ENCODE assay signal across 9 mouse cellular contexts in genomic region chr4:103619946-103620371, GRCm38 (mm10). TPM values are rescaled to one million over a fixed set of nuclear protein-coding genes. Genes with fewer than 3 reads are reported as not detected.
A peak's percentile ranks its signal among the peaks of the same experiment; 100 is the strongest.
DNase-seq lines count a peak whose midpoint lies in the region; ATAC-seq and TF ChIP-seq lines count a peak whose summit lies in the region.
"Had no signal": no experiment of that assay in that cellular context is flagged by ENCODE, and none has a peak within 500 bp of the region (broad histone marks: within the 10 kb centered on the region; RNA-seq: fewer than 3 reads in every experiment).

No protein-coding gene starts in this region.

- H3K4me2 ChIP-seq in heart, embryonic 14.5 days (ENCODE audit: low read length) = peak overlapping the region; percentile 61
- peak overlapping the region; percentile 21; the same call in 1 of the 2 replicates for H3K4me2 ChIP-seq in intestine, postnatal 0 days (replicated peaks; ENCODE audit: low read depth)

- peaks cover 63% of the 10 kb centered on the region for H3K27me3 ChIP-seq in heart, embryonic 14.5 days (ENCODE audit: control insufficient read depth, insufficient read depth, low read length)
- peaks cover 64% of the 10 kb centered on the region for H3K27me3 ChIP-seq in forebrain, embryonic 10.5 days (ENCODE audit: poor library complexity, severe bottlenecking)
- peaks cover 21% of the 10 kb centered on the region for H3K27me3 ChIP-seq in intestine, postnatal 0 days (replicated peaks; ENCODE audit: control insufficient read depth, insufficient read depth, low read length)

- H3K9me3 ChIP-seq in heart, embryonic 14.5 days (ENCODE audit: control insufficient read depth, low read length) = no peaks in the 10 kb centered on the region
- no peaks in the 10 kb centered on the region for H3K9me3 ChIP-seq in forebrain, embryonic 10.5 days
- H3K9me3 ChIP-seq in intestine, postnatal 0 days (ENCODE audit: control insufficient read depth) = no peaks in the 10 kb centered on the region

- H3K9ac ChIP-seq in heart, embryonic 14.5 days (ENCODE audit: low read length) = no peak overlapping the region
- H3K9ac ChIP-seq in intestine, postnatal 0 days (ENCODE audit: low read depth, low read length) = no peak overlapping the region

- ATAC-seq in heart, embryonic 14.5 days (ENCODE audit: insufficient number of reproducible peaks, insufficient read depth, low FRiP score, low read depth) = no peak
- no peak for ATAC-seq in intestine, postnatal 0 days

- H3K36me3 ChIP-seq in heart, embryonic 14.5 days (ENCODE audit: control insufficient read depth, insufficient read depth, low read length) = no peaks in the 10 kb centered on the region
- no peaks in the 10 kb centered on the region for H3K36me3 ChIP-seq in forebrain, embryonic 10.5 days (replicated peaks)
- no peaks in the 10 kb centered on the region for H3K36me3 ChIP-seq in intestine, postnatal 0 days (ENCODE audit: control insufficient read depth, insufficient read depth)

- peak overlapping the region; percentile 11 to 28 for H3K4me3 ChIP-seq in heart, embryonic 14.5 days (ENCODE audit: control insufficient read depth in 1 of 2, insufficient read depth in 1 of 2, low read depth in 1 of 2, low read length in 2 of 2)
- peak overlapping the region; percentile 61 for H3K4me3 ChIP-seq in forebrain, embryonic 10.5 days
- H3K4me3 ChIP-seq in intestine, postnatal 0 days (ENCODE audit: low read depth, low read length) = no peak overlapping the region

- no peak for DNase-seq in heart, adult 8-10 months (ENCODE audit: low spot score)
- peak; percentile 16 for DNase-seq in WW6 (ENCODE audit: low read depth, low spot score)
- peak; percentile 46 for DNase-seq in forebrain, embryonic 10.5 days (ENCODE audit: extremely low spot score, low spot score)
- DNase-seq in neural tube, embryonic 10.5 days (ENCODE audit: extremely low spot score, low spot score) = peak; percentile 53
- DNase-seq in ovary, postnatal 36 days (ENCODE audit: low spot score) = no peak
- DNase-seq in spleen, adult 12 weeks (ENCODE audit: low spot score) = no peak

- H3K4me1 ChIP-seq in heart, embryonic 14.5 days (ENCODE audit: control insufficient read depth in 2 of 2, insufficient read depth in 2 of 2, low read length in 2 of 2) = no peaks in the 10 kb centered on the region; a peak in 1 of 4 replicates
- H3K4me1 ChIP-seq in forebrain, embryonic 10.5 days = peaks cover 27% of the 10 kb centered on the region
- H3K4me1 ChIP-seq in intestine, postnatal 0 days (replicated peaks; ENCODE audit: control insufficient read depth, insufficient read depth, low read length) = no peaks in the 10 kb centered on the region

- no peak overlapping the region for H3K27ac ChIP-seq in heart, embryonic 14.5 days (replicated peaks in 1 of 2; ENCODE audit: control insufficient read depth in 1 of 2, insufficient read depth in 1 of 2, low read depth in 2 of 2, low read length in 2 of 2)
- H3K27ac ChIP-seq in forebrain, embryonic 10.5 days = peak overlapping the region; percentile 51; the same call in 1 of the 2 replicates
- H3K27ac ChIP-seq in intestine, postnatal 0 days (ENCODE audit: low read depth, low read length) = no peak overlapping the region

- no peak for TF ChIP-seq CTCF in intestine, postnatal 0 days (IDR thresholded peaks at IDR 0.05; ENCODE audit: low read depth)

- under 1% methylated on average over 28 of the region's 28 CpGs for WGBS in heart, embryonic 14.5 days
- WGBS in forebrain, embryonic 10.5 days = under 1% methylated on average over 28 of the region's 28 CpGs
- WGBS in intestine, postnatal 0 days = under 1% methylated on average over 28 of the region's 28 CpGs

RNA-seq across cellular contexts. Expression of gene Dab1, which starts 0.8 kb away (rescaled TPM):
- 0.49 and 0.99 TPM in 2 replicates for polyA plus RNA-seq in heart, embryonic 14.5 days (2014; fragmentation: Nextera tagmentation; extraction: Ambion mirVana)
- total RNA-seq in heart, adult 8-10 months (2022) = under 1 TPM in 2 of 4 experiments, not detected in 2; 0.05 to 0.09 TPM
- polyA plus RNA-seq in forebrain, embryonic 10.5 days (2016; fragmentation: Nextera tagmentation; extraction: Ambion mirVana) = 26.0 and 26.4 TPM in 2 replicates
- polyA plus RNA-seq in intestine, postnatal 0 days (2015; fragmentation: Nextera tagmentation; extraction: Ambion mirVana) = 61.3 and 66.8 TPM in 2 replicates
- total RNA-seq: MEL had no signal

Comparison
In these comparisons a context has a peak if more than half of its experiments do, and no peak if none do; other contexts are left out.
1. DNase-seq: peak in WW6 (single experiment), forebrain, embryonic 10.5 days (single experiment) and neural tube, embryonic 10.5 days (single experiment); none in heart, adult 8-10 months (single experiment), ovary, postnatal 36 days (single experiment) and spleen, adult 12 weeks (single experiment).
2. RNA of gene Dab1, which starts 0.8 kb away (polyA plus RNA-seq): 61.3 to 66.8 TPM in intestine, postnatal 0 days and 26.0 to 26.4 TPM in forebrain, embryonic 10.5 days; 0.49 to 0.99 TPM in heart, embryonic 14.5 days; every median in the first group is over 10 times any median in the second.